Mouse (Mus musculus) cortical plate, adult 2 months (tissue): ENCODE data around the gene Nid2. TPM values are rescaled to one million over a fixed set of nuclear protein-coding genes. Genes with fewer than 3 reads are reported as not detected.

Experiments used
- H3K27ac ChIP-seq: fragments of 200-500 bp; 2 replicates; pipeline ENCODE4 v1.5.1; 2012; ENCODE audit warnings: low read length, control low read depth, inconsistent platforms; ENCODE audit not compliant: insufficient read depth
- H3K4me1 ChIP-seq: fragments of 200-500 bp; 2 replicates; pipeline ENCODE4 v1.6.1; 2011; ENCODE audit warnings: low read length; ENCODE audit not compliant: control insufficient read depth, insufficient read depth
- H3K4me3 ChIP-seq: fragments of 200-500 bp; 2 replicates; pipeline ENCODE4 v1.5.1; 2011; ENCODE audit warnings: mild to moderate bottlenecking, low read length, control low read depth; ENCODE audit not compliant: insufficient read depth
- CTCF ChIP-seq: fragments of 200-500 bp; IDR thresholded peaks from 2 replicates; pipeline ENCODE4 v1.5.1; 2011; ENCODE audit warnings: mild to moderate bottlenecking, control low read depth, low read length; ENCODE audit not compliant: insufficient read depth; ENCODE audit errors: extremely low read depth
- POLR2A ChIP-seq: fragments of 200-500 bp; IDR thresholded peaks from 2 replicates; pipeline ENCODE4 v1.6.1; 2011; ENCODE audit warnings: mild to moderate bottlenecking, low read length, control low read depth; ENCODE audit not compliant: insufficient read depth; ENCODE audit errors: extremely low read depth
- polyA plus RNA-seq: library from polyadenylated mRNA; depleted of rRNA; stranded (reverse); fragments of >200 nt; gene quantifications from 2 replicates; pipeline ENCODE4 v1.2.3, GENCODE M21; 2012

Nid2 gene
- polyA plus RNA-seq, 1 experiment: 2.2 TPM

- no peak for TF ChIP-seq CTCF
- no peak for TF ChIP-seq POLR2A
- H3K27ac ChIP-seq: no peak overlapping the region
- no peaks in the 10 kb centered on the region for H3K4me1 ChIP-seq
- H3K4me3 ChIP-seq: no peak overlapping the region
Measured at GRCm38 (mm10) chr14:19720044-19720611, 30.9 kb upstream of the Nid2 start.

GRCm38 (mm10) chr14:19728278-19728677 is 22.8 kb upstream of the Nid2 start:
- no peak overlapping the region for H3K27ac ChIP-seq
- TF ChIP-seq CTCF: no peak
- no peak for TF ChIP-seq POLR2A
- H3K4me3 ChIP-seq: no peak overlapping the region
- H3K4me1 ChIP-seq: no peaks in the 10 kb centered on the region

DNA sequence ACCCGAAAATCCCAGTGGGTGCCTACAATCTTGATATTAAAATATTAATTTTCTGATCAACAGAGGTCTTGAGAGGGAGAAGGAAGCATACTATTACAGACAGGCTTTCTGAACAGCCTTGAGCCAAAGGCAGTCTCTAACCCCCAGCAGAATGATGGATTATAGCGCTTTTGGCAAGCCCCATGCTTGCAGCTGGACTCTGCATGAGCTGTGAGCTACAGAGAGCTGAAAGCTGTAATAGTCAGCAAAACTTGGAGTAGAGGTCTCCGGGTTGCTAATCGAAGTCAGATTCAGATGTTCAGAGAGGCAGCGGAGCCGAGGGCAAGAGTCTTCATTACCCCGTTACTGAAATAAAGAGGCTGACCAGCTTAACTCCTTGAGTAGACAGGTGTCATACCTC is 22.3 kb upstream of the Nid2 start:
- Histone ChIP-seq H3K4me3 (no peak overlapping the region), H3K4me1 (no peaks in the 10 kb centered on the region), H3K27ac (no peak overlapping the region)
- TF ChIP-seq CTCF: no peak
- TF ChIP-seq POLR2A: no peak

DNA sequence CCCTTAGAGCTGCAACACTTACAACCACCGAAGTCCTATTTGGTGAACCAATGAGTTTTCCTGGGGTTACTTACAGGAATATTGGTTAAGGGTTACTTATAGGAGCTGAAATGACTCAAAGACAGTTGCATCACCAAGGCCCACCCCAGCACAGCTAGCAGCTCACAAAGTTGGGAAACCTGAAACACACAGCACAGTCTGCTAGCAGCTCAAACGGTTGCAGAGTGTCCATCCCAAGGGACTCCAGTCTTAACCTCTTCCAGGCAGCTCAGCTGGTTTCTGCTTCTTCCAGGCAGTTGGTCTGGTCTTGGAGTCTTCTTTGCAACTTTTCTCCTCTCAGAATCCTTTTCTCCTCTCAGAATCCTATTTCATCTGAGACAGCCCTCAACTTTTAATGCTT is 19.0 kb upstream of the Nid2 start:
- H3K4me3 ChIP-seq: no peak overlapping the region
- no peaks in the 10 kb centered on the region for H3K4me1 ChIP-seq
- H3K27ac ChIP-seq: no peak overlapping the region
- TF ChIP-seq CTCF (no peak), POLR2A (no peak)

DNA sequence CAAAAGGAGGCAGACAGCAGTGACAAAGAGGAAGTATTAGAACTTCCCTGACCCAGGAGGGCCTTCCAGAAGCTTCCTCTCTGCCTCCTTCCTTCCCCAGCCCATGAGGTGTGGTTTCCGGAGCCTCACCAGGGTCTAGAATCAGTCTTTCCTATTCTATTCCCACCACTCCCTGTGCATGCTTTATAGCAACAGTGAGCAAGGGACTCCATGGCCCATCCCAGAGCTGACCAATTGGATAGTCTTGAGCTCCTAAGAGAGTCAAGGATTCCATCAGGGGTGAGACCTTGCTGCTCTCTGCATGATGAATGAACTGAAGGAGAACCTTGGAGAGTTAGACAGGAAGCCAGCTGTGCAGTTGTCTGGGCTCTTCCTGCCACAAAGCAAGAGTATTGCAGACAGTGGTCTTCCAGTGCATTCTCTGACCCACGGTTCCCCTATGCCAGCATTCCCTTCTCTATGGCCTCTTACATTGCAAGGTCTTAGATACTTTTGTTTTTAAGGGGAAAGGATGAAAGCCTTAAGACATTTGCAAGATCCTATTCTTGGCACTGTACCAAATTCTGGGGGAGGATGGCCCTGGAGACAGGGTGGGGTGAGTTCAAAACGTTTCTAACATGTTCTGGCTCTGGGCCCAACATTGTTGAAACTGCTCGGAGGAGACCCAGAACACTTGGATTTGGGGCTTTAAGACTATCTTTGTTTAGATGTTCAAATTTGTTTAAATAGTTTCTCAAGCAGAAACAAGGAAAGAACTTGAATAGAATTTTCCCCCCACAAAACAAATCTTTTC is 17.4 kb upstream of the Nid2 start:
- no peak overlapping the region for H3K27ac ChIP-seq

DNA sequence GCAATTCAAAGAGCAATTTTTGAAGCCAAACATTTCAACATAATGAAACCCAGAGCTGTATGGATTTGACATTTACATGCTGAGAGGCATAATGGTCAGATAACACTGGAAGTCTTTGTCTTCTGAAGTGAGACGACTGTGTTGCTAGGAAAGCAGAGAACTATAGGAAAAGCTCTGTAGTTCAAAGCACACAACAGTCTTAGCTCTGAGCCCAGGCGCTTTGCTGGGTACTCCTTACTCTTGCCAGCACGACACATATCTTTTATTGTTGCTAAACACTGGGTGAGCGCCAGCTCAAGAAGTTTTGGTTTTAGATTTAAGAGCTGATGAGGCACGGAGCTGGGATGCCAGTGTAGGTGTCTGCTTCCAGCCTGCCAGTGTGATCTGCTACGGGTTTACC is 15.8 kb upstream of the Nid2 start:
- H3K27ac ChIP-seq: no peak overlapping the region
- H3K4me3 ChIP-seq: no peak overlapping the region
- no peak for TF ChIP-seq CTCF
- no peak for TF ChIP-seq POLR2A
- H3K4me1 ChIP-seq: no peaks in the 10 kb centered on the region

More for the DNA sequence above, 17.4 kb upstream of the Nid2 start:
- no peak for TF ChIP-seq CTCF
- no peak for TF ChIP-seq POLR2A
- H3K4me3 ChIP-seq: no peak overlapping the region
- H3K4me1 ChIP-seq: no peaks in the 10 kb centered on the region

DNA sequence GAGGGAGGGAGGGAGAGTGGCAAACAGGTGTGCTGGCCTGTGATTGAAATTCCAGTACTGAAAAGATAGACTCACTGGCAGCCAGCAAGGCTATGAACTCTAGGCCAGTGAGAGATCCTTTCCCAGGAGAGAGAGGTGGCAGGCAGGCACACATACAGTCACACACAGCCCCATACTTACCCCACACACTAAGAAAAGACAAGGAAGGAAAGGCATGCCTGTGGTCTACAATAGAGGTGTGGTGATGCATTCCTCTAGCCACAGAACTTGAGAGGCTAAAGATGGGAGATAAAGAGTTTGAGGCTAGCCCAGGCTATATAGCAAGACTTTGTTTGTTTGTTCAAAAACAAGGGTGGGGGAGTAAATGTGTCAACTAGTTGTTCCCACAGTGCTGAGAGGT is 13.5 kb upstream of the Nid2 start:
- H3K4me1 ChIP-seq: no peaks in the 10 kb centered on the region
- H3K27ac ChIP-seq: no peak overlapping the region
- TF ChIP-seq CTCF (no peak), POLR2A (no peak)
- no peak overlapping the region for H3K4me3 ChIP-seq

DNA sequence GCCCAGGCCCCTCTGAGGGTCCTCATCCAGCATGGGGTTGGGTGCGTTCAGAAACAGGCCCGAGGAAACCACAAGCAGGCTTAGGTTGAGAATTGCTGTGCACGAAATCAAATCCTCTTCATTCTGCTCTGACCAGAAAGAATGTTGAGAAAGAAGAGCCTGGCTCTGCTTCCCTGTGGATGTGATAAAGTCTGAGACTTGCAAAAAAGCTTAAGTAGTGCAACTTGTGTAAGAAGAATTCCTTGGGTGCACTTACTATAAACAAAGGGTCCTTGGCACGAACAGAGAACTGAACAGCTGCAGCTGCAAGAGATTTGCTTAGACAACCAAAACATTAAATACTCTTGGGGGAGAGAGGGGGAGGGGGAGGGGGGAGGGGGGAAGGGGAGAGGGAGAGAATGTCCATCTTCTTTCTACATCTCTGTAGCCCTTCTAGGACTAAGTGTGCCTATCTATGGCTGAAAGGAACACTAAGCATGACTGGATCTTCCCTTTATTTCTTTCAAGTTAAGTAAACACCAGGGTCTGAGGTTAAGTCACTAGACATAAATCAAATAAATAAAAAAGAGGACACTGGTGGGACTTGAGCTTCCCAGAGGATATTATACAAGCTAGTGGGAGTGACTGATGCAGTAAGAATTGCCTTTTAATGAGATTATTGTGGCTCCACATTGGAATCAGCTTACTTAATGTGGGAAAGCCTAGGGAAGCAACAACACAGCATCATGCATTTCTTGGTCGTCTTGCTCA is 12.8 kb upstream of the Nid2 start:
- Histone ChIP-seq H3K4me1 (no peaks in the 10 kb centered on the region), H3K4me3 (no peak overlapping the region), H3K27ac (no peak overlapping the region)
- TF ChIP-seq CTCF (no peak), POLR2A (no peak)

DNA sequence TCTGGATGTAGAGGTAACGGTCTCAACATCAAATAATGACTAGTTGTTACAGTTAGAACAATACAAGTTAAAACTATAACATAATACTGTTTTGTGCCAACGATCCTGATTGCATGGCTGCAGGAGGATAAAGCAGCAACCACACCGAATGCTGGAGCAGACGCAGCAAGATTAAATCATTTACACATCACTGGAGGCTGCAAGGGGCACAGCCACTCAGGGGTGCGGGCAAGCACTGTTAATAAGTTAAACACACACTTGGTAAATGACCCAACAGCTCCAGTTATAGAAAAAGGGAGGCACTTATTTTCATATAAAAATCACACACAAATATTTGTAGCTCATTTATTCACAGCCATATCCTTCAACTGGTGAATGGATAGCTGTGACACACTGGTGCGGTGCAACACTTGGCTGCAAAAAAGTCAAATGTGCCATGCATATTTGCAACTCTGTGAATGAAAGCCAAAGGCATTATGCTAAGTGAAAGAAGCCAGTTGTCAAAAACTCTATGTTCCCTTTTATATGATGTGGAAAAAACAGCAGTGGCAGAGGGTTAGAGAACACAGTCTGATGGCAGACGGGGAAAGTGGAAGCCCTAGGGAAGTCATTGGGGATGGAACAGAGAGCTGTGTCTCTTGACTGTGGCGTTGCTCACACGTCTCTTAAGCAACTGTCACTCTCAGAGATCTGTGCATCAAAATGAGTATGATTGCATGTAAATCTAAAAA is 11.5 kb upstream of the Nid2 start:
- H3K4me1 ChIP-seq: no peaks in the 10 kb centered on the region
- H3K4me3 ChIP-seq: no peak overlapping the region
- H3K27ac ChIP-seq: no peak overlapping the region
- TF ChIP-seq POLR2A (no peak), CTCF (no peak)
